Mouse (Mus musculus) T-helper 2 cell (primary cell): ENCODE measurements around the gene Jmjd6.

Experiments
- in situ Hi-C: fragments of 300-600 bp; cut with MboI, MseI; formaldehyde crosslinking; loops from one replicate; pipeline ENCODE4 v1.15.1; 2025; ENCODE audit warnings: high pct_unique_total_duplicates

Gene Jmjd6

GRCm38 (mm10) chr11:116808811-116809395 lies 34.3 kb downstream of the Jmjd6 start:
- in situ Hi-C loops = no loop called here

- in situ Hi-C loops = no loop called here
Observed at GRCm38 (mm10) chr11:116807938-116808606, 35.2 kb downstream of the Jmjd6 start.

DNA sequence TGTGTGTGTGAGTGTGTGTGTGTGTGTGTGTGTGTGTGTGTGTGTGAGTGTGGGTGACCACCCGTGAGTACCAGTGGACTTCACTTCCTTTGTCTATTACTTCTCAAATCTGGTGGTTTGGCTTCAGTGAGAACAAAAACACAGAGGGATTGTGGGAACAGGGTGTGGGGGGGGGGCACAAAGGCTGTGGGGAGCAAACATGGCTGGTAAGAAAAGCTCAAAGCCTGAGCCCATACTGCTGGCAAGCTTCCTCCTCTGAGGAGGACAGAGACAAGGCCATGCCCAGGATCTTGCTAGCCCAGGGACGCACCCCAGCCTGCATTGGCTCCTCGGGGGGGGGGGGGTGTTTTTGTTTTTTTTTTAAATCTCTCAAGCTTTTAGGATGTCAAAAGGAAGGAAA lies 35.7 kb downstream of the Jmjd6 start:
- in situ Hi-C loops = no loop called here

- in situ Hi-C loops = no loop called here
Observed at GRCm38 (mm10) chr11:116807116-116807515, 36.1 kb downstream of the Jmjd6 start.

DNA sequence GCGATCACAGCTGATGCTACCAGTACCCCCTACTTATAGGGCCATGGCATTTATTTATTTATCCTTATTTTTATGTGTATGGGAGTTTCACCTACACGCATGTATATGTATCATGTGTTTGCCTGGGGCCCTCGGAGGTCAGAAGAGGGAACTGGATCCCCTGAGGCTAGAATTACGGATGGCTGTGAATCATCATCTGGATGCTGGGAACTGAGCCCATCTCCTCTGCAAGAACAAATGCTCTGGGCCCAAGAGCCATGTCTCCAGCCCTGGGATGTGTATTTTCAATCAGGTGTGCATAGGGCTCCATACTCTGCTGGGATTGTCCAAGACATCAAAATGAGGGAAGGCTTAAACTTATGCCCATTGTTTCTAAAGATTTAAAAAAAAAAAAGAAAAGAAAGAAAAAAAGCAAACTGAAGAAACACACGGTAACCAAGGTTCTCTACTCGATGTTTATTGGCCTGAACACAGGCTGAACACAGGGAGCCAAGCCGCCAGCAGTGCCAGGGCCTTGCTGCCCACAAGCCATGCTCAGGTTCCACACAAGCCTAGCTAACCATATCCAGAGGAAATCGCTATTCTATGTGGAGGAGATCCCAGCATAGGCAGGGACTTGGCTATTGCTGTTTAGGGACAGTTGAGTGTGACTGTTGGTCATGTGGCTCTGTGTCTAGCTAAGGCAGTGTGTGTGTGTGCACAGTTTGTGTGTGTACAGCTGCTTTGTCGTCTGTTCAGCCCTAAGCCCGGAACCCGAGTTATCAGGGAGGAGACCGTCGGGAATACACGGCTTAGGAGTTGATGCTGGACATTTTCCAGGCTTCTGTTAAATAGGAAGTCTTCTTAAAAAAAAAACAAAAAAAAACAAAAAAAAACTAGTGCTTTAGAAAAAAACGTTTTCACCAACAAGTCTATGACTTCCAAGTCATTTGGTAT lies 36.8 kb downstream of the Jmjd6 start:
- in situ Hi-C loops = no loop called here

GRCm38 (mm10) chr11:116802709-116803108 lies 40.5 kb downstream of the Jmjd6 start:
- in situ Hi-C loops = no loop called here

DNA sequence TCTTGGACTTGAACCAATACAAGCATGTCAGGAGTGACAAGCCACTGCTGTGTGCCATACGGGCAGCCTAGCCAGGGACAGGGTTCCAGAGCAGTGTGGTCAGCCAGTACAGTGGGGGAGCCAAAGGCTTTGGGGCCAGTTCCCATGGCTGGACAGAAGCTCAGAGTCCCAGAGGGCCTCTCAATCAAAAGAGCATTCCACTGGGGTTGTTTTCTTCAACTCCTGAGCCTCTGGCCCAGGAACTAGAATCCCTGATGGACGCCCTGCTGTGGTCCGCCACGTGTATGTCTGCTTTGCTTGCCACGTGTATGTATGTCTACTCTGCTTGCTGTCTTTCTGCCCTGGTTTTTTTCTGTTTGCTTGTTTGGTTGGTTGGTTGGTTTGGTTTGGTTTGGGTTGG lies 42.1 kb downstream of the Jmjd6 start:
- in situ Hi-C loops = no loop called here

GRCm38 (mm10) chr11:116799364-116799763 lies 43.9 kb downstream of the Jmjd6 start:
- in situ Hi-C loops = no loop called here
